In genomic region chr10:69909856-69910255, GRCm38 (mm10) we compare ENCODE assay signal across 11 mouse cellular contexts.
A peak's percentile ranks its signal among the peaks of the same experiment; 100 is the strongest.
DNase-seq lines count a peak whose midpoint lies in the region; ATAC-seq and TF ChIP-seq lines count a peak whose summit lies in the region.
"Had no signal": no experiment of that assay in that cellular context is flagged by ENCODE, and none has a peak within 500 bp of the region (broad histone marks: within the 10 kb centered on the region; RNA-seq: fewer than 3 reads in every experiment).

No protein-coding gene starts in this region.

- H3K9me3 ChIP-seq in heart, embryonic 14.5 days (ENCODE audit: control insufficient read depth, low read length), result no peaks in the 10 kb centered on the region
- H3K9me3 ChIP-seq in lung, postnatal 0 days (ENCODE audit: low read length), result no peaks in the 10 kb centered on the region
- H3K9me3 ChIP-seq in intestine, embryonic 16.5 days (ENCODE audit: control insufficient read depth, low read length), result no peaks in the 10 kb centered on the region
- H3K9me3 ChIP-seq: embryonic facial prominence, embryonic 12.5 days; hindbrain, embryonic 13.5 days had no signal

- H3K27ac ChIP-seq in heart, embryonic 14.5 days (replicated peaks in 1 of 2; ENCODE audit: control insufficient read depth in 1 of 2, insufficient read depth in 1 of 2, low read depth in 2 of 2, low read length in 2 of 2), result peak overlapping the region; percentile 40 to 77; a peak in 2 of 4 replicates
- peak overlapping the region; percentile 54; the same call in 1 of the 2 replicates for H3K27ac ChIP-seq in lung, postnatal 0 days (ENCODE audit: low read length)
- 0 out of 2 replicates have a peak overlapping the region, but pooled peaks have one; percentile 24 for H3K27ac ChIP-seq in intestine, embryonic 16.5 days (ENCODE audit: low read length)
- H3K27ac ChIP-seq in small intestine, adult 2 months (ENCODE audit: insufficient read depth, low read depth, low read length), result 0 out of 2 replicates have a peak overlapping the region, but pooled peaks have one; percentile 55
- H3K27ac ChIP-seq: embryonic facial prominence, embryonic 12.5 days; hindbrain, embryonic 13.5 days had no signal

- WGBS in heart, embryonic 14.5 days, result 53% methylated on average over 4 of the region's 4 CpGs
- 66% methylated on average over 4 of the region's 4 CpGs for WGBS in lung, postnatal 0 days
- WGBS in intestine, embryonic 16.5 days, result 88% methylated on average over 4 of the region's 4 CpGs
- 81% methylated on average over 4 of the region's 4 CpGs for WGBS in small intestine, adult 2 months

- DNase-seq in heart, adult 8-10 months (ENCODE audit: low spot score), result no peak
- no peak for DNase-seq in lung, postnatal 0 days (ENCODE audit: low spot score)
- no peak for DNase-seq in lung, postnatal 4 days
- no peak for DNase-seq in left cerebral cortex, postnatal 10 days (ENCODE audit: extremely low spot score in 1 of 2, low spot score in 2 of 2)
- DNase-seq in ovary, postnatal 14 days (ENCODE audit: low spot score), result no peak
- DNase-seq: thymus, postnatal 4 days had no signal

- no peak overlapping the region for H3K9ac ChIP-seq in heart, embryonic 14.5 days (ENCODE audit: low read length)
- H3K9ac ChIP-seq in lung, postnatal 0 days (replicated peaks; ENCODE audit: low read depth), result no peak overlapping the region
- no peak overlapping the region for H3K9ac ChIP-seq in intestine, embryonic 16.5 days (ENCODE audit: low read depth, low read length)
- H3K9ac ChIP-seq: embryonic facial prominence, embryonic 12.5 days; hindbrain, embryonic 13.5 days had no signal

- no peaks in the 10 kb centered on the region for H3K27me3 ChIP-seq in heart, embryonic 14.5 days (ENCODE audit: control insufficient read depth, insufficient read depth, low read length)
- H3K27me3 ChIP-seq in lung, postnatal 0 days (replicated peaks; ENCODE audit: insufficient read depth, low read length), result no peaks in the 10 kb centered on the region
- H3K27me3 ChIP-seq in intestine, embryonic 16.5 days (replicated peaks; ENCODE audit: control insufficient read depth, insufficient read depth, low read length), result no peaks in the 10 kb centered on the region
- no peaks in the 10 kb centered on the region for H3K27me3 ChIP-seq in small intestine, adult 2 months (ENCODE audit: control insufficient read depth, insufficient read depth, low read length)
- H3K27me3 ChIP-seq: embryonic facial prominence, embryonic 12.5 days; hindbrain, embryonic 13.5 days had no signal

- ATAC-seq in heart, embryonic 14.5 days (ENCODE audit: insufficient number of reproducible peaks, insufficient read depth, low FRiP score, low read depth), result no peak
- peak; percentile 27 for ATAC-seq in lung, postnatal 0 days
- peak; percentile 25 for ATAC-seq in intestine, embryonic 16.5 days

- TF ChIP-seq POLR2A in small intestine, adult 2 months (IDR thresholded peaks at IDR 0.05; ENCODE audit: low read depth, low read length), result no peak

- no peak for TF ChIP-seq CTCF in lung, postnatal 0 days (IDR thresholded peaks at IDR 0.05)
- TF ChIP-seq CTCF in small intestine, adult 2 months (IDR thresholded peaks at IDR 0.05; ENCODE audit: extremely low read depth, insufficient read length, insufficient replicate concordance, low read depth, low read length), result no peak

- peaks cover 5 to 8% of the 10 kb centered on the region in 2 experiments for H3K4me1 ChIP-seq in heart, embryonic 14.5 days (ENCODE audit: control insufficient read depth in 2 of 2, insufficient read depth in 2 of 2, low read length in 2 of 2)
- H3K4me1 ChIP-seq in lung, postnatal 0 days (ENCODE audit: insufficient read depth, low read depth, low read length), result no peaks in the 10 kb centered on the region
- H3K4me1 ChIP-seq in intestine, embryonic 16.5 days (ENCODE audit: control insufficient read depth, insufficient read depth, low read length), result no peaks in the 10 kb centered on the region
- H3K4me1 ChIP-seq in small intestine, adult 2 months (ENCODE audit: control insufficient read depth, insufficient read depth, insufficient read length, low read length), result peaks cover 15% of the 10 kb centered on the region; the same call in 1 of the 2 replicates
- H3K4me1 ChIP-seq: hindbrain, embryonic 13.5 days had no signal

- 0 out of 2 replicates have a peak, but pooled peaks cover 3% of the 10 kb centered on the region for H3K36me3 ChIP-seq in heart, embryonic 14.5 days (ENCODE audit: control insufficient read depth, insufficient read depth, low read length)
- H3K36me3 ChIP-seq in lung, postnatal 0 days (ENCODE audit: insufficient read depth, low read length), result no peaks in the 10 kb centered on the region
- H3K36me3 ChIP-seq in intestine, embryonic 16.5 days (ENCODE audit: control insufficient read depth, insufficient read depth, low read length), result no peaks in the 10 kb centered on the region
- no peaks in the 10 kb centered on the region for H3K36me3 ChIP-seq in small intestine, adult 2 months (ENCODE audit: control insufficient read depth, insufficient read depth, low read length)
- H3K36me3 ChIP-seq: embryonic facial prominence, embryonic 12.5 days had no signal

- no peak overlapping the region for H3K4me3 ChIP-seq in heart, embryonic 14.5 days (ENCODE audit: control insufficient read depth in 1 of 2, insufficient read depth in 1 of 2, low read depth in 1 of 2, low read length in 2 of 2)
- no peak overlapping the region for H3K4me3 ChIP-seq in lung, postnatal 0 days (ENCODE audit: low read depth, low read length)
- H3K4me3 ChIP-seq in intestine, embryonic 16.5 days (ENCODE audit: low read length), result no peak overlapping the region
- no peak overlapping the region for H3K4me3 ChIP-seq in small intestine, adult 2 months (ENCODE audit: low read depth, low read length)
- H3K4me3 ChIP-seq: embryonic facial prominence, embryonic 12.5 days; hindbrain, embryonic 13.5 days had no signal

- H3K4me2 ChIP-seq in heart, embryonic 14.5 days (ENCODE audit: low read length), result 0 out of 2 replicates have a peak overlapping the region, but pooled peaks have one; percentile 22
- no peak overlapping the region for H3K4me2 ChIP-seq in lung, postnatal 0 days (replicated peaks; ENCODE audit: low read depth, low read length)
- no peak overlapping the region for H3K4me2 ChIP-seq in intestine, embryonic 16.5 days (ENCODE audit: low read depth, low read length)
- H3K4me2 ChIP-seq: embryonic facial prominence, embryonic 12.5 days; hindbrain, embryonic 13.5 days had no signal

- TF ChIP-seq EP300 in lung, postnatal 0 days (IDR thresholded peaks at IDR 0.05), result no peak

- intact Hi-C loops in left cerebral cortex, postnatal 10 days (cut with DNase I), result no loop called here
